Mouse (Mus musculus) lung, adult 2 months (tissue): Measurements from ENCODE around the gene Sept12.

ENCODE experiments used
- CTCF ChIP-seq: fragments of 200-500 bp; IDR thresholded peaks from 2 replicates; pipeline ENCODE4 v1.5.1; 2011; ENCODE audit warnings: mild to moderate bottlenecking, low read length, control low read depth; ENCODE audit not compliant: insufficient read depth
- POLR2A ChIP-seq: fragments of 200-500 bp; IDR thresholded peaks from 2 replicates; pipeline ENCODE4 v1.6.1; 2011; ENCODE audit warnings: low read depth, mild to moderate bottlenecking, control low read depth, low read length, borderline replicate concordance; ENCODE audit errors: extremely low read depth

GRCm38 (mm10) chr16:5007067-5007466 is 9.4 kb upstream of the Sept12 start, which contains the start of gene Smim22:
- no peak for TF ChIP-seq CTCF
- TF ChIP-seq POLR2A: peak; percentile 22; the same call in 1 of the 2 replicates
